Mouse (Mus musculus) cortical plate, adult 2 months (tissue): ENCODE results near the gene Abcc2.

Source experiments
- CTCF ChIP-seq: fragments of 200-500 bp; IDR thresholded peaks from 2 replicates; pipeline ENCODE4 v1.5.1; 2011; ENCODE audit warnings: mild to moderate bottlenecking, control low read depth, low read length; ENCODE audit not compliant: insufficient read depth; ENCODE audit errors: extremely low read depth
- POLR2A ChIP-seq: fragments of 200-500 bp; IDR thresholded peaks from 2 replicates; pipeline ENCODE4 v1.6.1; 2011; ENCODE audit warnings: mild to moderate bottlenecking, low read length, control low read depth; ENCODE audit not compliant: insufficient read depth; ENCODE audit errors: extremely low read depth

- TF ChIP-seq CTCF: no peak
- no peak for TF ChIP-seq POLR2A
Measured at GRCm38 (mm10) chr19:43761543-43762256, 20.3 kb upstream of the Abcc2 start.
